Mouse (Mus musculus): ENCODE measurements around the gene Trpm4.
A peak's percentile ranks its signal among the peaks of the same experiment; 100 is the strongest.
"Not testable (repeated sequence)": the region's sequence is repeated elsewhere in the genome, so short reads cannot be mapped to it uniquely, and the experiment has no call there.

Gene Trpm4

GRCm38 (mm10) chr7:45312023-45312422, 21.6 kb downstream of the Trpm4 start:
- no peak for DNase-seq

DNA sequence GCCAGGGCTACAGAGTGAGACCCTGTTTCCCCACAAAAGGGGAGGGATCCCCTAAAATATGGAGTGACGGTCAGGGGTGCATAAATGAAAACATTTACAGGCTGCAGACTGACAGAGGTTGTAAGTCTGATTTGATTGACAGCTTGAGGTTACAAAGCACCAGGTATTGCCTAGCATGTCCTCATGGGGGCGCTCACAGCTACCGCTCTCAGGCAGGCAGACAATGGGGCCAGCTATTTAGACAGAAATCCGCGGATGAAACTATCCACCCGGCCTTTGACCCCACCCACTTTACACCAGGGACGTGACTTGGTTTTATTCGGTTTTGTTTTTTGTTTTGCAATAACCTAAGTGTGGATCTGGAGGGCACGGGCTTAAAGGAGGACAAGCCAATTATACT, 24.1 kb downstream of the Trpm4 start:
- peak; percentile 50 to 57 for DNase-seq

DNA sequence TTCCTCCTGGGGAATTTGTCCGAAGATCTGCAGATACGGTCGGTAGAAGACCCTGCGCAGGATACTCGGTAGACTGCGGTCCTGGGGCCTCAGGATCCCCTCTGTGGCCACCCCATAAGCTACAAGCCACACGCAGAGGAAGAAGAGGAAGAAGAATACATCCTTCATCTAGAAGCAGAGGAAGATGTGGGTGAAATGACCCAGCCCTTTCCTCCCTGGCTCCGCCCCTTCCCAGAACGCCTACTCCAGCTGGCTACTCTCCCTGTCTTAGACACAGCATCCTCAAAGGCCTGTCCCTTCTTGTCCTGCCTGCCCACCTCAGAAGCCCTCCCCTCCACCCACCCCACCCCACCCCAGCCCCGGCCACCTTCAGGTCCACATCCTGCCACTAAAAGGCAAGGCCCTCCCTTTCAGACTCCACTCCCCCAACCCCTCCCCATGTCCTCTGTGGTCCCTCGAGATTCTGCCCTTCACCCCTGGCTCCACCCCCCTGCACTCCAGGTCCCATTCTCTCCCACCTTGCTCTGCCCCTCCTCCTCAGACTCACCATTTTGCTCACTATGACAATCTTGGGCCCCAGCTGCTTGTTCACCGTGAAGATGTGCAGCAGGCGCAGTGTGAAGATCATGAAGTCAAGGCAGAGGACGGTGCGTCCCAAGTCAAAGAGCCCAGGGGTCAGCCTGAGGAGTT, 24.9 kb downstream of the Trpm4 start:
- DNase-seq, result no peak

- DNase-seq, result peak; percentile 61 to 70
These were observed 28.3 kb downstream of the Trpm4 start for GRCm38 (mm10) chr7:45305275-45305674.

DNA sequence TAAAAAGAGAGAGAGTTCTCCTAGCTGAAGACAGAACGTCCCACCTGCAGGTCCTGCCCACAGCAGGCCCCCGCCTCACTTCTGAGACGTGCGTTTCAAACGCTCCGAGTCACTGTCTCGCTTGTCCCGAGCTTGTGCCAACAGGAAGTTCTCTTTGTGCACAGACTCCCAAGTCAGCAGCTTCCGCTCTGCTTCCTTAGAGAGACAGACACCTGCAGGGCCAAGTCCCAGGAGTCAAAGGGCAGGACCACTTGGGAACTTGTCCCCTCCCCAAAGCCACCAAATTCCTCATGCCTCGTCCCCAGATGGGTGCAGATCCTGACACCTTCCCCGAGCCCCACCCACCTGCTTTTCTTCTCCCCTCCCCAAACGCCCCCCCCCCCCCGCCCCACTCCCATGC, 28.7 kb downstream of the Trpm4 start:
- DNase-seq, result no peak

DNA sequence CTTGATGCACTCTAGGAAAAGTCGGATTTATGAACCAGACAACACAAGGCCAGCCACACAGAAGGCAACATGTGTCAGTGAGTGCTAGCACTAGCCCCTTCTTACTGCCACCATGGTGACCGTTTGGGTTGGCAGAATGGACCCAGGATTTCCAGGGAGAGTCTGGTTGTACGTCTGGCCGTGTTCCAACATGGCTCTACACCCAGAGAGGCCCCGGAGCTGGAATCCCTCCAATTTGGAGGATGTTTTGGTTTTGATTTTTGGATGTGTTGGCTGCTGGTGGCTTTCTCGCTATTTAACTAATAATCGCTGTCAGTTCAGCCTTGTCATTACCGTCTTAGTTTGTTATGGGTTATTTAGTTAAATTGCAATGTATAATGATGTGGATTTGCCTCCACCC, 31.0 kb downstream of the Trpm4 start:
- no peak for DNase-seq

DNA sequence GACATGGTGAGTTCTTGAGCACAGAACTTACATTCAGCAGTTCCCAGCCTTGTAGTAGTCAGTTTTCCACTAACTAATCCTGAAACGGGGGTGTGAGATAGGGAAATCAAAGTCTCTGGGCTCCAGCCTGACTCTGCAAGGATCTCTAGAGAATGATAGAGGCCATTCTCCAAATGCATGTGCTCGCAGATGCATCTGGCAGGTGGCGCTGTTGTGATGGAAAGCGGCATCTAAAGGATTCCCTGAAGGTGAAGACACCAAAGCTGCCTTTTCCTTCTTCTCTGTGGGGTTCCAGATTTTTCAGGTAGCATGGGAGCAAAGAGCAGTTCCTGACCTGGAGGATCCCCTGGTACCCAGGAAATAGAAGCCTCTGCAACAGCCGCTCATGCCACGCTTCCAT, 33.3 kb downstream of the Trpm4 start:
- DNase-seq, result peak; percentile 38 to 74

DNA sequence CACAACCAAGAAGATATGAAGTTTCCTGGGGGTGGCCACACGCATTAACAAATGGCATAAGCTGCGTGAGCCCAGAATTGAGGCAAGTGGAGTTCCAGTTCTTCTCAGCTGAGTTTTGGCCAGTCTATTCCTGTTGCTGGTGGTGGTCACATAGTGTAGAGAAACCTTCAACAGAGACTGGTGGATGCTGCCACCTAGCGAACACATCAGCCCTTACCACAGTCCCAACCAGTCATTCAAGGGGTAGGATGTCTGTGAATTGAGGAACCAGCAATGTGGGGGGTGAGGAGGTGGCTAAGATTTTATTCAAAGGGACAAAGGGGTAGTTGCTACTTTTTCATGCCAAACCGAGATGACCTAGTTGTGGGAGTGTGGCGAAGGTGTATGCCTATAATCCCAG, 33.8 kb downstream of the Trpm4 start:
- peak in 1 of 2 experiments; percentile 51 for DNase-seq

DNA sequence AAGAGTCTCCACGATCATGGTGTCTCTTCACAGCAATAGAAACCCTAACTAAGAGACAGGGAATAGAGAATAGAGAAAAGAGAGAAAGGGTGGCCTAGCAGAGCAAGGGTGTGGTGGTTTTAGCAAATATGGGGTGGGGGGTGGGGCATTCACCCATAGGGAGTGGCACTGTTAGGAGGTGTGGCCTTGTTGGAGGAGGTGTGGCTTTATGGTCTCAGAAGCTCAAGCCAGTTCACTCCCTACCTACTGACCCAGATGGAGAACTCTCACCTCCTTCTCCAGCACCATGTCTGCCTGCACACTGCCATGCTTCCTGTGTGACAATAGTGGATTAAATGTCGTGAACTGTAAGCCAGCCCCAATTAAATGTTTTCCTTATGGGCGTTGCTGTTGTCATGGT, 36.0 kb downstream of the Trpm4 start:
- DNase-seq, result no peak

DNA sequence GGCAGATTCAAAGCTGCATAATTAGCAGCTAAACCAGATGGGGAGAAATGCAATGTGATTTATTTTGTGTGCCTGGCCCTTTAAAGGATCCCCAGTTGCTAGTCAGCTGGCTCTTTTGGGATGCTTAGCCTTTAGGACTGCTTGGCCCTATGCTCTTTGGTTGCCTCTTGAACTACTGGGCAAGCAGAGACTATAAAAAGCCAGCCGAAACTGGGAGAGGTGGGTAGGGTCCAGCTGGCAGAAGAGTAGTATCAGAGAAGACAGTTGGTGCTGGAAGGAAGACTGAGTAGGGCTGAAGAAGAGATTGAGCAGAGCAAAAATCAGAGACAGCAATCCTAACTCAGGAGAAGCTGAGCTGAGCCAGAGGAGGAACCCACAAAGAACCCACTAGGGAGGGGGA, 37.0 kb downstream of the Trpm4 start:
- no peak for DNase-seq

DNA sequence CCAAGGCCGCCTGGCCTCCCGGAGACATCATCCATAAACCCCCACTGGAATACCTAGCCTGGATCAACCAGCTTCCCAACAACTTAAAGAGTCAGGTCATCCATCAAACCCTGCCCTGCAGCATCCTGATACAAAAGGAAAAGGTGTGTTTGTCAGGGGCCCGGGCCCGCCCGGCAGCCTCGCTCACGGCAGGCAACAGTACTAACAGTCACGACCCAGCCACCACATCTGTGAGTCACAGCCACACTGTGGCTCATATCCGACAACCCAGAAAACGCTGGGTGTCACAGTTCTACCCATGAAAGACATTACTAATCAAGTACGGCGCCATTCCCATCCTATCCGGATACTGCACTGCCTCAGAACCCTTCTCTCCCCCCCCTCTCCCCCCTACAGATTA, 47.1 kb downstream of the Trpm4 start:
- DNase-seq, result no peak

- DNase-seq, result peak; percentile 63 to 83
These were observed 56.3 kb downstream of the Trpm4 start, which contains the start of gene Slc6a21 for GRCm38 (mm10) chr7:45277136-45277760. Gene Slc6a21 (plus strand): TSS chr7:45277513.

DNA sequence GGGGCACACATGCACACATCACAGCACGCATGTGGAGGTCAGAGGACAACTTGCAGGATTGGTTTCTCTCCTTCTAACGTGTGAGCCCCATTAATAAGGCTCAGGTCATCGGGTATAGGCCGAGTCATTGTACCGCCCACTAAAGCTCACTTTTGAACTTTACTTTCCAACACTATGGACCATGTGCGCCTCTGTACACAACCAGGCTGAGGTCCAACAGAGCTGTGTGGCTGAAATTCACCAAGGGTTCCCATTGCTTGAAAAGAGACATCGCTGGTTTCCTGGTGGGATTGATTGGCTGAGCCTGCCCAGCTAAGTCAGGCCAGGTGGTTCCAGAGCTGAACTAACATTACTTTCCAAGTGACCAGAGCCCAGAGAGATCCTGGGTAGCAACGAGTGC, 59.9 kb downstream of the Trpm4 start:
- no peak for DNase-seq

DNA sequence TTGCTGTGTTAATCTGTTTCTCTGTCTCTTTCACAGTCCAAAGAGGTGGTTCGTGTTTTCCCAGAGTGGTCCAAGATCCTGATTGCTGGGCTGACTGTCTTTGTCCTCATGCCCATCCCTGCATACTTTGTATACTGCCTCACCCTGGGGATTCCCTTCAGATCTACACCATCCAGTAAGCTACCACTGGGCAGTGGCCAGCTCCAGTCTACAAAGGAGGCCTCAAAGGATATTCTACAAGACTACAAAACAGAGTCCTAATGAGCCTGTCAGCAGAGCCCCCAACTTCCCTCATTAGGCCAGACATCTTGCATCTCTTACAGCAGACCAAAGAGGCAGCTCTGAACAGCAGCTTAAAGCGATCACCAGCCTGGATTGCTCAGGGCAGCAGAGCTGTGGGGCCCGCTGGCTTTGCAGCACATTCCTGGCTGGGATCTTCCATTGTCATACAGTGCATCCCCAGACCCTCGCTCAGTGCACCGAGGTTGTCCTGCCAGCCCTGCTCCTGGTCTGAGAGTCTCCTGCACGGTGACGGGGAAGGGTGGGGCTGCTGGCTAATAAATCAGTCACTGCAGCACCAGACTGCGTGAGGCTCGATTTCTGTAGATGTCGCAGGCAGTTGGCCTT, 60.7 kb downstream of the Trpm4 start:
- DNase-seq, result no peak

GRCm38 (mm10) chr7:45265518-45265917, 68.1 kb downstream of the Trpm4 start:
- no peak for DNase-seq

DNA sequence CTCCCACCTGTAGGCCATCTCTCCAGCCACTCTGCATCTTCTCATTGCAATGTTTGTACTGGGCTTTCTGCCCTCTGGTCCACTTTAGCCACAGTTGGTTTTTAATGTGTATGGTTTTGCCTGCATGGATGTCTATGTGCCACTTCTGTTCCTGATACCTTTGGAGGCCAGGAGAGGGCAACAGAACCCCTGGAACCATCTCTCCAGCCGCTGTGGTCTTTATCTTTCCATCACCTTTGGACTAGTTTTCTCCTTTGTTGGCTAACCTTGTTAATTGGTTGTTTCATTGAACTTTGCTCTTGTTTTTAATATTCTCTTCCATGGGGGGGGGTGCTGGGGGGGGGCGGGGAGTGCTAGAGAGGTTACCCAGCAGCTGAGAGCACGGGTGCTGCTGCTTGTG, 69.2 kb downstream of the Trpm4 start:
- DNase-seq, result peak; percentile 12 to 25

GRCm38 (mm10) chr7:45263006-45263607, 70.5 kb downstream of the Trpm4 start:
- DNase-seq, result no peak

- DNase-seq, result no peak
These were observed 71.3 kb downstream of the Trpm4 start for GRCm38 (mm10) chr7:45262266-45262665.

- DNase-seq, result no peak
These were observed 74.3 kb downstream of the Trpm4 start for GRCm38 (mm10) chr7:45259281-45259680.

DNA sequence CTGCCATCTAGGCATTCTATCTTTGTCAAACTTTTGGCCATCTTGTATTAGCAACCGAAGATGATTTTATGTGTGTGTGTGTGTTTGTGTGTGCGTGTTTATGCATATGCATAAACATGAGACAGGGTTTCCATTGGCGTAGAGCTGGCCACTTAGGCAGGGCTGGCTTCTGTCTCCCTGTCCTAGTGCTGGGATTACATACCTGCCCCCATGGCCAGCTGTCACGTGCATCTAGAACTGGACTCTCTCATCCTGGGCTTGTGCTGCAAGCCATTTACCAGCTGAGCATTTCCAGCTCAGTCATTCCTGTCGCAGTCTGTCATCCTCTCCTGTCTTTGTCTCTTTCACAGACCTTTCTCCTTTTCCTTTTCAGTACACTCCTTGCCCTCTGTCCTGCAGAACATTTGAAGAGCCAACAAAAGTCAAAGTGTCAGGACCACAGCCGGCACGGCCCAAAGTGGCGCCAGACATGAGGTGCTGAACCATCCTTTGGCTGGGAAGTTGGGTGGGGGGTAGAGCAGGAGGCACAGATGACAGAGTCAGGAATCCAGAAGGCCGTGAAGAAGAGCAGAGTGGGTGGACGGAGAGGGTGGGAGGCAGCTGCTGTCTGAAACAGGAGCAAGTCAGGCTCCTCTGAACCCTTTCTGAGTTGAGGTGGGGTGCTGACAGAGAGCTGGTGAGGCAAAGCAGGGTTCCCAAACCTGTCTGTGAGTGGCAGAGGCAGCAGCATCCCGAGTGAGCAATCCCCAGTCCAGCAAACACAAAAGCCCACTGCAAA, 76.3 kb downstream of the Trpm4 start:
- no peak for DNase-seq

- not testable (repeated sequence) for DNase-seq
These were observed 77.8 kb downstream of the Trpm4 start for GRCm38 (mm10) chr7:45255822-45256221.

DNA sequence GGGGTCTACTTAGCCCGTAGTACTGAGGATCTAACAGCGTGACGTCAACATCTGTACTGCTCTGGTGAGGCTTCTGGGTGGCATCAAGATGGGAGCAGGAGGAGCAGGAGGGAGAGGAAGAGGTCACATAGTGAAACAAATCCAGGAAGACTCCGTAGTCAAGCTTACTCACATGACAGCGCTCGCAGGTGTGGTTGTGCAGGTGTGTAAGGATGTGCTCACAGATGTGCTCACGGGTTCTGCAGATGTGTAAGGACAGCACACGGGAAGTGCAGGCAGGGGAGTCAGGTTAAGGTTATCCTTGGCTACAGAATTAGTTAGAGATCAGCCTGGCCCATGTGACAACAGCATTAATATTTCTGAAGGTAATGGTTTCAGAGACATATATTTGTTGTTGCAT, 79.8 kb downstream of the Trpm4 start:
- DNase-seq, result no peak
